Mouse (Mus musculus): ENCODE results near the gene Dhrs1.

Gene Dhrs1

GRCm38 (mm10) chr14:55763166-55763565 is 17.7 kb upstream of the Dhrs1 start:
- no peak for DNase-seq (ENCODE audit: low spot score in 2 of 2)

GRCm38 (mm10) chr14:55762001-55762821 is 16.7 kb upstream of the Dhrs1 start:
- DNase-seq (ENCODE audit: low spot score in 2 of 2) = no peak

- DNase-seq (ENCODE audit: low spot score in 2 of 2) = no peak
Measured at GRCm38 (mm10) chr14:55761163-55761562, 15.7 kb upstream of the Dhrs1 start, which contains the start of gene Ltb4r2. Gene Ltb4r2, plus strand, starts transcription at chr14:55761428.

- peak; percentile 69 to 75 for DNase-seq (ENCODE audit: low spot score in 2 of 2)
Measured at GRCm38 (mm10) chr14:55760156-55760555, 14.7 kb upstream of the Dhrs1 start.

GRCm38 (mm10) chr14:55758363-55758784 is 12.9 kb upstream of the Dhrs1 start, which contains the start of gene Cideb:
Gene Cideb, minus strand, starts transcription at chr14:55758458.
- no peak for DNase-seq (ENCODE audit: low spot score in 2 of 2)

- DNase-seq (ENCODE audit: low spot score in 2 of 2) = no peak
Measured at GRCm38 (mm10) chr14:55757566-55757965, 12.1 kb upstream of the Dhrs1 start.

- DNase-seq (ENCODE audit: low spot score in 2 of 2) = no peak
Measured at GRCm38 (mm10) chr14:55747051-55747847, 1.8 kb upstream of the Dhrs1 start.

- DNase-seq (ENCODE audit: low spot score in 2 of 2) = no peak
Measured at GRCm38 (mm10) chr14:55745861-55746237, 359 bp upstream of the Dhrs1 start.

- DNase-seq (ENCODE audit: low spot score in 2 of 2) = peak; percentile 63 to 70
Measured at GRCm38 (mm10) chr14:55743711-55744110, 1.8 kb downstream of the Dhrs1 start.

- no peak for DNase-seq (ENCODE audit: low spot score in 2 of 2)
Measured at GRCm38 (mm10) chr14:55737086-55737687, 8.3 kb downstream of the Dhrs1 start.

GRCm38 (mm10) chr14:55735758-55736157 is 9.7 kb downstream of the Dhrs1 start:
- DNase-seq (ENCODE audit: low spot score in 2 of 2) = no peak

GRCm38 (mm10) chr14:55735334-55735733 is 10.2 kb downstream of the Dhrs1 start:
- DNase-seq (ENCODE audit: low spot score in 2 of 2) = no peak

- DNase-seq (ENCODE audit: low spot score in 2 of 2) = no peak
Measured at GRCm38 (mm10) chr14:55734869-55735268, 10.6 kb downstream of the Dhrs1 start.

GRCm38 (mm10) chr14:55733889-55734288 is 11.6 kb downstream of the Dhrs1 start:
- no peak for DNase-seq (ENCODE audit: low spot score in 2 of 2)

GRCm38 (mm10) chr14:55730531-55731032 is 14.9 kb downstream of the Dhrs1 start:
- peak in 1 of 2 experiments; percentile 21 for DNase-seq (ENCODE audit: low spot score in 2 of 2)

GRCm38 (mm10) chr14:55730116-55730515 is 15.4 kb downstream of the Dhrs1 start:
- DNase-seq (ENCODE audit: low spot score in 2 of 2) = no peak

- DNase-seq (ENCODE audit: low spot score in 2 of 2) = no peak
Measured at GRCm38 (mm10) chr14:55727889-55728685, 17.4 kb downstream of the Dhrs1 start.

- DNase-seq (ENCODE audit: low spot score in 2 of 2) = no peak
Measured at GRCm38 (mm10) chr14:55726261-55726660, 19.2 kb downstream of the Dhrs1 start.

GRCm38 (mm10) chr14:55724411-55724871 is 21.0 kb downstream of the Dhrs1 start:
- no peak for DNase-seq (ENCODE audit: low spot score in 2 of 2)

GRCm38 (mm10) chr14:55723433-55723832 is 22.1 kb downstream of the Dhrs1 start:
- no peak for DNase-seq (ENCODE audit: low spot score in 2 of 2)

GRCm38 (mm10) chr14:55722438-55722945 is 23.0 kb downstream of the Dhrs1 start:
- no peak for DNase-seq (ENCODE audit: low spot score in 2 of 2)

Data from right cerebral cortex, postnatal 36 days (tissue).